Mouse (Mus musculus): ENCODE measurements around the gene Gm42372. TPM values are rescaled to one million over a fixed set of nuclear protein-coding genes. Genes with fewer than 3 reads are reported as not detected.

Gene Gm42372
- 0.69 TPM for polyA plus RNA-seq (2014; fragmentation: Illumina TruSeq; extraction: RNeasy Lipid Tissue Mini Kit (QIAGEN cat#74804); ENCODE audit: low read depth, low replicate concordance)

DNA sequence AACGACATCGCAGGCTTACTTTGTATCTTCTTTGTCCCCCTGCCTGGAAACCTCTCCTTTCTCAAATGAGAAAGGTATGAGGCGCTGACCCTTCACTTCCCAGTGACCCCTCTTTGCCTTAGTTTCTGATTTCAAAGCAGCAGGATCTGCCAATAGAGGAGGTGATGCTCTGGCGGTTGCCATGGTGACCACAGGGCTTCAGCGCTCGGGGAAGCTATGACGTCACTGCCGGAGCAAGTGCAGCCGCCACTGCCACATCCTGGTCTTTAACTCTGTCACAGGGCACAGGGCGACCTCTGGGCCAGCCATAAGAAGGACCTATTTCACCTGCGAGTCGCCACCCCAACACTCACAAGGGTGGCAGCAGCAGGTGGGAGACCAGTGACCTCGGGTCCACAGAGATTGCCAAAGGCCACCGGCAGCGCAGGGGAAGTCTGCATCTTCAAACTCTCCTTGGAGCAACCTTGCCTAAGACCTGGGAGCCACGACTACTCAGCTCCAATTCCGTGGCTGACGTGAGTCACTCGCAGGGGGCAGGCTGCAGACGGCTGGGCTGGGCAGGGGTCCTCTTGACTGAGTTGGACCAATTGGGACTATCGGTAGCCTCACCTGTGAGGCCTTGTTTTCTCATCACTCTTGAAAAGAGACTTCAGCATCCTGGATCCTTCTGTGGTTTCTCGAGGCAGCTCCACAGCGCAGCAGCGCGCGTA, at the start of gene Gm42372:
Gene Gm42372 (plus strand): TSS at position 228 of the 710 bp plus-strand sequence.

DNA sequence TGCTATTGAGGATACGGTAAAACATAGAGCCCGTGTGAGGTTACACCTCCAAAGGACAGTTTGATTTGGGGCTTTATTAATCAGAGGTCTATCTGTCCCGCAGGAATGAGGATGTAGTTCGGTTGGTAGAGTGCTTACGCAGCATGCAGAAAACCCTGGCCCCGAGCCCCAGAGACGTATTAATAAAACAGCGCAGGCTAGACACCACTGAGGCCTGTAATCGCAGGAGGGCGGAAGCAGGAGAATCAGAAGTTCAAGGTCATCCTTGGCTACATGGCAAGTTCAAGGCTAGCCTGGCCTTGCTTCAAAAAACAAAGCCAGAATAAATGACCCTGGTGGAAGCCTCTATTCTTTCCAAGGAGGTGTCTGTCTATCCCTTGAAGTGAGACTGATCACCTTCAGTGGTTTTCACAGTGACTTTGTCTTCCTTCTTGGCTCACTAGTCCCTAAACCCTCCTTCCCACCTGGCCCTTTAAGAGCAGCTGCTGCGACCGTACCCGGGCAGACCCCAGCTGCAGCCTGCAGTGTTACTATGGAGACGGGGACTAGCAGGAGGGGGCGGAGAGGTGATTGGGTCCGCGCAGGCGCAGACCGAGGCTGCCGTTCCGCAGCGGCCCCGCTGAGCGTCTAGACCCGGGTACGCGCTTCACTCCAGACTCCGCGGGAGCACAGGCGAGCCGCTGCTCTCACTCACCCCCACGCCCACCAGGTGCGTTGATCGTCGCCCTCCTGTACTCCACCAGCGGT, 38.7 kb upstream of the Gm42372 start, which contains the start of gene Pnmal2:
Gene Pnmal2 (plus strand): TSS at position 622 of the 747 bp plus-strand sequence.

DNA sequence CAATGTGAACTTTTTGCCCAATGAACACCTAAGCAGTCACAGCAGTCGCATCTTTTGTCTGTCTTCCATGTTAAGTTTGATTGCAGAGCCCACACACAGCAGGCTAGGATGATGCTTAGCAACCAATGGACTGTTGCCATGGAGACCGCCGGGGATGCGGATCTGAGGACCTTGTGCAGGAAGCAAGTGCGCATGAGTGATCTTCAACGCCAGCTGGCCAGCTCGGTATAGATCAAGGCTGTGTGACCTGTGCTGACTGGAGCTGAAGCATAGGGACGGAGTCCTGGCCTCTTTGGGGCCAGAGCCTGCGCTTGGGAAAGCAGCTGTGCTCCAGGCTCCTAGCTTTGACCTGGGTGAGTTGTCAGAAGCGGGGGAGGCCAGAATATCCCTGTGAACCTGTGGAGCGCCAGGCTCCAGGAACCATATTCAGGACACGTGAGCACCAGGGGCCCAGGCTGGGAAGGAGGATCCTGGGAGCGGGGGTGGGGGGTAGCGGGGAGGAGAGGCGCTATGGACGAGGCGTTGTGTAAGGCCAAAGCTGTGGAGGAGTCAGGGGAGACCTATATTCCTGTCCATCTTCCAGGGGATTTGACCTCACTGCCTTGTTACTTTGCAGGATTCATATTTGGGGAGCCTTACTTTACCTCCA, 23.2 kb upstream of the Gm42372 start, which contains the start of gene Pnmal1:
Gene Pnmal1 (plus strand): TSS at position 141 of the 649 bp plus-strand sequence.

DNA sequence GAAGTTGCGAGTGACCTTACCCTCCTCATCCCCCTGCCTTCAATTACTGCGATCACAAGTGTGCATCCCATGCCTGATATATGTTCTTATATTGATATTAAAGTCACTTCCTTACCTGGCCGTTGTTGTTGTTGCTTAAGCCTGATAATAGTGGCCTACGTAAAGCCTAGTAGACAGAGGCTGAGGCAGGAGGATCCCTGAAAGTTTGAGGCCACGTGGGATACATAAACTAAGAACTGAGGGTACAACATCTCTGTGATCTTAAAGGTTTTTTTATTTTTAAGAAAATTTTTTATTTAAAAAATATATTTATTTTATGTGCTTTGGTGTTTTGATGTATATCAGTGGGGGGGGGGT, 9.5 kb downstream of the Gm42372 start, which contains the start of gene Ccdc8:
Gene Ccdc8 (plus strand): TSS at position 258 of the 357 bp plus-strand sequence.

DNA sequence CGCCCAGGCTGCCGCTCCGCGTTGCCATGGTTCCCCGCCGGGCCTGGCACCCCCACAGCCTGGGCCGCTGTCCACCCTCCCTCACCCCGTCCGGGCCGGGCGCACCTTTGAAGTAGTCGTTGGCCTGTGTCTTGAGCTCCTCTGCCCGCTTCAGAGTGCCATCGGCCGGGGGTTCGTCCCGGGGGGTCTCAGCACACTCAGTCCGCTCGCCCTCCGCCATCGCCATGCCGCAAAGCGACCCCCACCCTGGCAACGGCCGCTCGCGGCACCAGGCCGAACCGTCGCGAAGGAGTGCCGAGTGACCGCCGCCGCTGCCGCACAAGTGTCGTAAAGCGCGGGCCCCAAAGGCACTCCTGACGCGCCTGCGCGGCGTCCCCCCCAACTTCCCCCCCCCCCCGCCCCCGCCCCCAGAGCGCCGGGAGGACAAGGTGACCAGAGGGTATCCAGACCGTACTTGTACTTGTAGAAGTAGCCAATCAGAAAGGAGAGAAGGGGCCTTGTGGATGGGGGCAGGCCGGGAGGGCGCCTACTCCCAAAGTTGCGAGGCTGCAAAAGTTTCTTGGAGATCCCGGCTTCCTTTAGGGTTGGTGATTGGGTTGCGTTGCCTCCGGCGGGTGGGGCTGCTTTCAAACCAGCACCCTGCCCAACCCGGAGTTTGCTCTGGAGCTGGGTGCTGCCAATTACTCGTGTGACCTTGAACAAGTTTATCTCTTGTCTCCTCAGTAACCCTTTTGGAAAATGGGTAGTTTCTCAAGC, 44.9 kb downstream of the Gm42372 start, which contains the start of gene Ppp5c:
Gene Ppp5c (minus strand): TSS at position 337 of the 756 bp plus-strand sequence.

Other genes with a start within 250 kb of the Gm42372 start
- 57.7 TPM for gene Ap2s1, start 244.7 kb upstream of the Gm42372 start, polyA plus RNA-seq (2014; fragmentation: Illumina TruSeq; extraction: RNeasy Lipid Tissue Mini Kit (QIAGEN cat#74804); ENCODE audit: low read depth, low replicate concordance)
- 66.4 TPM for gene Slc1a5, start 201.7 kb upstream of the Gm42372 start, polyA plus RNA-seq (2014; fragmentation: Illumina TruSeq; extraction: RNeasy Lipid Tissue Mini Kit (QIAGEN cat#74804); ENCODE audit: low read depth, low replicate concordance)
- gene Strn4, start 167.2 kb upstream of the Gm42372 start, polyA plus RNA-seq (2014; fragmentation: Illumina TruSeq; extraction: RNeasy Lipid Tissue Mini Kit (QIAGEN cat#74804); ENCODE audit: low read depth, low replicate concordance): 30.5 TPM
- 6.5 TPM for gene Fkrp, start 166.4 kb upstream of the Gm42372 start, polyA plus RNA-seq (2014; fragmentation: Illumina TruSeq; extraction: RNeasy Lipid Tissue Mini Kit (QIAGEN cat#74804); ENCODE audit: low read depth, low replicate concordance)
- gene Prkd2, start 140.2 kb upstream of the Gm42372 start, polyA plus RNA-seq (2014; fragmentation: Illumina TruSeq; extraction: RNeasy Lipid Tissue Mini Kit (QIAGEN cat#74804); ENCODE audit: low read depth, low replicate concordance): 1.7 TPM
- gene Dact3, start 107.8 kb upstream of the Gm42372 start, polyA plus RNA-seq (2014; fragmentation: Illumina TruSeq; extraction: RNeasy Lipid Tissue Mini Kit (QIAGEN cat#74804); ENCODE audit: low read depth, low replicate concordance): 3.0 TPM
- 0.88 TPM for gene Gng8, start 91.3 kb upstream of the Gm42372 start, polyA plus RNA-seq (2014; fragmentation: Illumina TruSeq; extraction: RNeasy Lipid Tissue Mini Kit (QIAGEN cat#74804); ENCODE audit: low read depth, low replicate concordance)
- gene Ptgir, start 76.6 kb upstream of the Gm42372 start, polyA plus RNA-seq (2014; fragmentation: Illumina TruSeq; extraction: RNeasy Lipid Tissue Mini Kit (QIAGEN cat#74804); ENCODE audit: low read depth, low replicate concordance): 1.1 TPM
- gene Calm3, start 59.0 kb upstream of the Gm42372 start, polyA plus RNA-seq (2014; fragmentation: Illumina TruSeq; extraction: RNeasy Lipid Tissue Mini Kit (QIAGEN cat#74804); ENCODE audit: low read depth, low replicate concordance): 52.1 TPM
- gene Pnmal2, start 38.4 kb upstream of the Gm42372 start, polyA plus RNA-seq (2014; fragmentation: Illumina TruSeq; extraction: RNeasy Lipid Tissue Mini Kit (QIAGEN cat#74804); ENCODE audit: low read depth, low replicate concordance): 0.66 TPM
- 0.95 TPM for gene Pnmal1, start 23.4 kb upstream of the Gm42372 start, polyA plus RNA-seq (2014; fragmentation: Illumina TruSeq; extraction: RNeasy Lipid Tissue Mini Kit (QIAGEN cat#74804); ENCODE audit: low read depth, low replicate concordance)
- 0.66 TPM for gene Ccdc8, start 9.6 kb downstream of the Gm42372 start, polyA plus RNA-seq (2014; fragmentation: Illumina TruSeq; extraction: RNeasy Lipid Tissue Mini Kit (QIAGEN cat#74804); ENCODE audit: low read depth, low replicate concordance)
- 17.6 TPM for gene Ppp5c, start 44.8 kb downstream of the Gm42372 start, polyA plus RNA-seq (2014; fragmentation: Illumina TruSeq; extraction: RNeasy Lipid Tissue Mini Kit (QIAGEN cat#74804); ENCODE audit: low read depth, low replicate concordance)
- 5.7 TPM for gene Hif3a, start 79.3 kb downstream of the Gm42372 start, polyA plus RNA-seq (2014; fragmentation: Illumina TruSeq; extraction: RNeasy Lipid Tissue Mini Kit (QIAGEN cat#74804); ENCODE audit: low read depth, low replicate concordance)
- gene Psg16, start 91.0 kb downstream of the Gm42372 start, polyA plus RNA-seq (2014; fragmentation: Illumina TruSeq; extraction: RNeasy Lipid Tissue Mini Kit (QIAGEN cat#74804); ENCODE audit: low read depth, low replicate concordance): 0.19 TPM
- not detected for gene Ceacam3, start 167.2 kb downstream of the Gm42372 start, polyA plus RNA-seq (2014; fragmentation: Illumina TruSeq; extraction: RNeasy Lipid Tissue Mini Kit (QIAGEN cat#74804); ENCODE audit: low read depth, low replicate concordance)
- not detected for gene Psg29, start 220.4 kb downstream of the Gm42372 start, polyA plus RNA-seq (2014; fragmentation: Illumina TruSeq; extraction: RNeasy Lipid Tissue Mini Kit (QIAGEN cat#74804); ENCODE audit: low read depth, low replicate concordance)